ENCODE assay signal across 7 mouse cellular contexts in genomic region chr17:23804426-23805085, GRCm38 (mm10). TPM values are rescaled to one million over a fixed set of nuclear protein-coding genes. Genes with fewer than 3 reads are reported as not detected.
A peak's percentile ranks its signal among the peaks of the same experiment; 100 is the strongest.
DNase-seq lines count a peak whose midpoint lies in the region; ATAC-seq lines count a peak whose summit lies in the region.

No protein-coding gene starts in this region.

- H3K36me3 ChIP-seq in neural tube, embryonic 11.5 days (ENCODE audit: control insufficient read depth, insufficient read depth, low read length) = peaks cover 13% of the 10 kb centered on the region
- peaks cover 24% of the 10 kb centered on the region for H3K36me3 ChIP-seq in embryonic facial prominence, embryonic 15.5 days
- H3K36me3 ChIP-seq in limb, embryonic 13.5 days = peaks cover 30% of the 10 kb centered on the region
- peaks cover 16% of the 10 kb centered on the region for H3K36me3 ChIP-seq in stomach, embryonic 15.5 days

- H3K9ac ChIP-seq in neural tube, embryonic 11.5 days (ENCODE audit: low read length) = peak overlapping the region; percentile 78
- peak overlapping the region; percentile 97 for H3K9ac ChIP-seq in embryonic facial prominence, embryonic 15.5 days
- peak overlapping the region; percentile 99 for H3K9ac ChIP-seq in limb, embryonic 13.5 days
- H3K9ac ChIP-seq in stomach, embryonic 15.5 days = peak overlapping the region; percentile 95; the same call in 1 of the 2 replicates

- no peak for ATAC-seq in neural tube, embryonic 11.5 days (ENCODE audit: insufficient read depth, low FRiP score, low TSS enrichment)
- ATAC-seq in embryonic facial prominence, embryonic 15.5 days (ENCODE audit: insufficient number of reproducible peaks, low FRiP score, low TSS enrichment, low read depth) = no peak
- no peak for ATAC-seq in limb, embryonic 13.5 days (ENCODE audit: low FRiP score, low read depth)
- ATAC-seq in stomach, embryonic 15.5 days (ENCODE audit: insufficient read depth, low FRiP score, low read depth) = no peak

- H3K4me2 ChIP-seq in neural tube, embryonic 11.5 days (ENCODE audit: low read depth) = peak overlapping the region; percentile 82
- peak overlapping the region; percentile 72 for H3K4me2 ChIP-seq in embryonic facial prominence, embryonic 15.5 days (replicated peaks)
- H3K4me2 ChIP-seq in limb, embryonic 13.5 days (replicated peaks) = peak overlapping the region; percentile 95
- peak overlapping the region; percentile 59 for H3K4me2 ChIP-seq in stomach, embryonic 15.5 days

- DNase-seq in neural tube, embryonic 11.5 days (ENCODE audit: low spot score) = no peak
- DNase-seq in neural tube, embryonic 10.5 days (ENCODE audit: extremely low spot score, low spot score) = no peak
- DNase-seq in layer of hippocampus, adult 9-10 months (ENCODE audit: low spot score) = no peak
- DNase-seq in gastrocnemius, postnatal 10 days = no peak

- WGBS in neural tube, embryonic 11.5 days = 7% methylated on average over 8 of the region's 8 CpGs
- WGBS in embryonic facial prominence, embryonic 15.5 days = 1% methylated on average over 8 of the region's 8 CpGs
- WGBS in limb, embryonic 13.5 days = 3% methylated on average over 8 of the region's 8 CpGs
- 1% methylated on average over 8 of the region's 8 CpGs for WGBS in stomach, embryonic 15.5 days

- H3K4me3 ChIP-seq in neural tube, embryonic 11.5 days (ENCODE audit: low read depth, low read length) = peak overlapping the region; percentile 64
- peak overlapping the region; percentile 97 for H3K4me3 ChIP-seq in embryonic facial prominence, embryonic 15.5 days (replicated peaks)
- peak overlapping the region; percentile 99 for H3K4me3 ChIP-seq in limb, embryonic 13.5 days
- H3K4me3 ChIP-seq in stomach, embryonic 15.5 days (replicated peaks) = peak overlapping the region; percentile 99

- H3K27me3 ChIP-seq in neural tube, embryonic 11.5 days (ENCODE audit: control insufficient read depth, insufficient read depth, low read length) = no peaks in the 10 kb centered on the region
- H3K27me3 ChIP-seq in embryonic facial prominence, embryonic 15.5 days = no peaks in the 10 kb centered on the region
- H3K27me3 ChIP-seq in limb, embryonic 13.5 days = no peaks in the 10 kb centered on the region
- no peaks in the 10 kb centered on the region for H3K27me3 ChIP-seq in stomach, embryonic 15.5 days (replicated peaks)

- no peaks in the 10 kb centered on the region for H3K9me3 ChIP-seq in neural tube, embryonic 11.5 days (ENCODE audit: control insufficient read depth, low read length)
- no peaks in the 10 kb centered on the region for H3K9me3 ChIP-seq in embryonic facial prominence, embryonic 15.5 days (replicated peaks)
- H3K9me3 ChIP-seq in limb, embryonic 13.5 days = no peaks in the 10 kb centered on the region
- H3K9me3 ChIP-seq in stomach, embryonic 15.5 days = no peaks in the 10 kb centered on the region

- H3K27ac ChIP-seq in neural tube, embryonic 11.5 days (ENCODE audit: low read depth, low read length) = no peak overlapping the region
- 0 out of 2 replicates have a peak overlapping the region, but pooled peaks have one; percentile 97 for H3K27ac ChIP-seq in embryonic facial prominence, embryonic 15.5 days (replicated peaks)
- peak overlapping the region; percentile 97 for H3K27ac ChIP-seq in limb, embryonic 13.5 days
- no peak overlapping the region for H3K27ac ChIP-seq in stomach, embryonic 15.5 days

- peaks cover 9% of the 10 kb centered on the region; the same call in 1 of the 2 replicates for H3K4me1 ChIP-seq in neural tube, embryonic 11.5 days (ENCODE audit: control insufficient read depth, insufficient read depth, low read length)
- H3K4me1 ChIP-seq in embryonic facial prominence, embryonic 15.5 days = peaks cover 31% of the 10 kb centered on the region
- peaks cover 32% of the 10 kb centered on the region for H3K4me1 ChIP-seq in limb, embryonic 13.5 days
- H3K4me1 ChIP-seq in stomach, embryonic 15.5 days = peaks cover 5% of the 10 kb centered on the region

RNA-seq across cellular contexts. Expression of gene Srrm2, which starts 14.2 kb away (rescaled TPM):
- 399 and 408 TPM in 2 replicates for polyA plus RNA-seq in neural tube, embryonic 11.5 days (2014; fragmentation: Nextera tagmentation; extraction: Ambion mirVana)
- 489 and 525 TPM in 2 replicates for polyA plus RNA-seq in embryonic facial prominence, embryonic 15.5 days (2015; fragmentation: Nextera tagmentation; extraction: Ambion mirVana)
- 606 and 615 TPM in 2 replicates for polyA plus RNA-seq in limb, embryonic 13.5 days (2015; fragmentation: Nextera tagmentation; extraction: Ambion mirVana)
- polyA plus RNA-seq in stomach, embryonic 15.5 days (2015; fragmentation: Nextera tagmentation; extraction: Ambion mirVana) = 448 and 501 TPM in 2 replicates
- 100 to 1,000 TPM; 177 to 255 TPM for total RNA-seq in gastrocnemius, postnatal 10 days (2021)

RNA-seq across cellular contexts. Expression of gene Flywch2, which starts 18.7 kb away (rescaled TPM):
- 29.1 and 32.6 TPM in 2 replicates for polyA plus RNA-seq in neural tube, embryonic 11.5 days (2014; fragmentation: Nextera tagmentation; extraction: Ambion mirVana)
- polyA plus RNA-seq in embryonic facial prominence, embryonic 15.5 days (2015; fragmentation: Nextera tagmentation; extraction: Ambion mirVana) = 38.3 and 44.0 TPM in 2 replicates
- 68.0 and 70.5 TPM in 2 replicates for polyA plus RNA-seq in limb, embryonic 13.5 days (2015; fragmentation: Nextera tagmentation; extraction: Ambion mirVana)
- polyA plus RNA-seq in stomach, embryonic 15.5 days (2015; fragmentation: Nextera tagmentation; extraction: Ambion mirVana) = 18.1 and 23.5 TPM in 2 replicates
- 1 to 10 TPM; 3.4 to 3.8 TPM for total RNA-seq in gastrocnemius, postnatal 10 days (2021)

RNA-seq across cellular contexts. Expression of gene Elob, which starts 24.4 kb away (rescaled TPM):
- polyA plus RNA-seq in neural tube, embryonic 11.5 days (2014; fragmentation: Nextera tagmentation; extraction: Ambion mirVana) = 1,025 and 1,061 TPM in 2 replicates
- 1,038 and 1,104 TPM in 2 replicates for polyA plus RNA-seq in embryonic facial prominence, embryonic 15.5 days (2015; fragmentation: Nextera tagmentation; extraction: Ambion mirVana)
- 1,219 and 1,256 TPM in 2 replicates for polyA plus RNA-seq in limb, embryonic 13.5 days (2015; fragmentation: Nextera tagmentation; extraction: Ambion mirVana)
- polyA plus RNA-seq in stomach, embryonic 15.5 days (2015; fragmentation: Nextera tagmentation; extraction: Ambion mirVana) = 938 and 1,022 TPM in 2 replicates
- total RNA-seq in gastrocnemius, postnatal 10 days (2021) = 100 to 1,000 TPM; 364 to 374 TPM

RNA-seq across cellular contexts. Expression of gene Prss33, which starts 31.3 kb away (rescaled TPM):
- 0.18 TPM in 1 of 2 replicates, not detected in the other for polyA plus RNA-seq in neural tube, embryonic 11.5 days (2014; fragmentation: Nextera tagmentation; extraction: Ambion mirVana)
- 0.49 and 0.85 TPM in 2 replicates for polyA plus RNA-seq in embryonic facial prominence, embryonic 15.5 days (2015; fragmentation: Nextera tagmentation; extraction: Ambion mirVana)
- not detected in 2 replicates for polyA plus RNA-seq in limb, embryonic 13.5 days (2015; fragmentation: Nextera tagmentation; extraction: Ambion mirVana)
- 0.17 TPM in 1 of 2 replicates, not detected in the other for polyA plus RNA-seq in stomach, embryonic 15.5 days (2015; fragmentation: Nextera tagmentation; extraction: Ambion mirVana)
- total RNA-seq in gastrocnemius, postnatal 10 days (2021) = not detected

RNA-seq across cellular contexts. Expression of gene Flywch1, which starts 33.2 kb away (rescaled TPM):
- polyA plus RNA-seq in neural tube, embryonic 11.5 days (2014; fragmentation: Nextera tagmentation; extraction: Ambion mirVana) = 173 and 197 TPM in 2 replicates
- polyA plus RNA-seq in embryonic facial prominence, embryonic 15.5 days (2015; fragmentation: Nextera tagmentation; extraction: Ambion mirVana) = 71.9 and 72.1 TPM in 2 replicates
- polyA plus RNA-seq in limb, embryonic 13.5 days (2015; fragmentation: Nextera tagmentation; extraction: Ambion mirVana) = 103 and 107 TPM in 2 replicates
- polyA plus RNA-seq in stomach, embryonic 15.5 days (2015; fragmentation: Nextera tagmentation; extraction: Ambion mirVana) = 48.9 and 50.5 TPM in 2 replicates
- 10 to 100 TPM; 39.0 to 39.5 TPM for total RNA-seq in gastrocnemius, postnatal 10 days (2021)

Comparison
In these comparisons a context has a peak if more than half of its experiments do, and no peak if none do; other contexts are left out.
1. H3K27ac ChIP-seq: peak in embryonic facial prominence, embryonic 15.5 days (single experiment) and limb, embryonic 13.5 days (single experiment); none in neural tube, embryonic 11.5 days (single experiment) and stomach, embryonic 15.5 days (single experiment).
2. Peak in every context shown above with its lines, with median percentiles within 50 percentile points of each other: H3K4me2 ChIP-seq, H3K4me3 ChIP-seq and H3K9ac ChIP-seq.